Mouse (Mus musculus): ENCODE measurements around the gene Hoxa5.

Gene Hoxa5

GRCm38 (mm10) chr6:52204050-52204752 lies at the start of gene Hoxa5:
TSS of gene Hoxa5 (minus strand) at chr6:52204587.
- no peak for TF ChIP-seq GATA4 (IDR thresholded peaks at IDR 0.05; ENCODE audit: insufficient replicate concordance, low read length)

DNA sequence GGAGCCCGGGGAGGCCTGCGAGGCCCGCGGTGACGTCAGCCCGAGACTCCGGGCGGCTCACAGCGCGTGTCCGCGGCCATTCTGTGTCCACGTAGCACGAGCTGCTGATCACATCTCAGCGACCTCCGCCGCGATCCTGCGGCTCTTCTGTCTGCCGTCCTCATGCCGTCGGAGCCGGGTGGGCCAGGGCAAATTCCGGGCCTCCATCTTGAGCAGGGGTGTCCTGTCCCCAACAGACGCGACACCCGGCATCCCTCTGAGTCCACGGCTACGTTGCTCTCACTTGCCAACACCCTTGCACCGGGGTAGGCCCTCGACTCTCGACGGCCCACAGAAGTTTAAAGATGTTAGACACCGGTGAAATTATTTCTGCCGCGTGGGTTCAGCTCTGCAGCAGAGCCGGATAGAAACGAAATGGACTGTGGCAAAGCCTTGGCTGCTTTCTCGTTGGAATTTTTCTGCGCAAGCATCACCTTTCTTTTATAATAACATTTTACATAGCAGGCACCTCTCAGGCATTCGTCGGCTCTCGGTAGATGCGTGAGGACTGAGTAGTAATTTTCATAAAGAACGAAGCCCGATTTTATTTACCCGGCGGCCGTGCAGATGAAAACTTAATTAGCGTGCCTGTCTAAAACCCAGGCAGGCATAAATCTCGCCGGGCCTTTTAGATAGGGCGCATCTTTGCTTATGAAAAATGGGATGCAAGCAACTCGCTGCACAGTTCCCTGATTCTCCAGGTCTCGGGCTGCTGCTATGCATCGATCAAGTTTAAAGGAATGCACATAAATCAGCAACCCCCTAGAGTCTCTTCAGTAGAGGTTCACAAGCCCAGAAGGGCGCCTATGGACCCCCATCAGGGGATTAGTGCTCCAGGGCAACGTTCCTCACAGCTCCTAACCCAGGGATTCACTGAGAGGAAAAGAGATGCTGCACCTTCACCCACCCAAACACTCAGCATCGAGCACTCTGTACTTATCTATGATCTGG lies 49.4 kb upstream of the Hoxa5 start:
- TF ChIP-seq GATA4 (IDR thresholded peaks at IDR 0.05; ENCODE audit: insufficient replicate concordance, low read length) = no peak

DNA sequence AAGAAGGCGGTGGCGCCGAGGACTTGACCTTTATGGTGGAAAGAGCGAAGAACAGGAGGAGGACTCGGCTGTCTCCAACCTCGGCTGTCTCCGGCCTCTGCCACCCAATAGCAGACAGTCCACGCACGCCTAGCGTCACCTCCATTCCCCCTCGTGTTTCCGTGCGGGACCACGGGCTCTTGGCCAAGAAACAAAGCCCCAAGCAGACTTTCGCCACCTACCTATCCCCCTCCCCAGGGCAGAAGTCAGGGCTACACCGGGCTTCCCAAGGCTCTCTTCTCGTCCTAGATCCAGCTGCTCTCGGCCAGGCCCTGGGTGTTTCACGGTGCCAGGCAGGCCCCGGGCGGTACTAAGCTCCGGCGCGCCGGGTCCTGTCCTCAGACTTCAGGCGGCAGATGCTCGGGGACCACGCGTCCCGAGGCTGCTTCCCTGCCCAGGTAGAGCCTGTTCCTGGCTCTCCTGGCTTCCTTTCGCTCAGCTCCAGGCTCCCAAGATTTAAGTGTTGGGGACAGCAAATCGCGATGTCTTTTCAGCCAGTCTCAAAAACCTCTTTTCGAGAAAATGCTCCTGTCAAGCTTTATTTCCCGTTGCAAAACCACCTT lies 48.5 kb upstream of the Hoxa5 start:
- TF ChIP-seq GATA4 (IDR thresholded peaks at IDR 0.05; ENCODE audit: insufficient replicate concordance, low read length) = no peak

- no peak for TF ChIP-seq GATA4 (IDR thresholded peaks at IDR 0.05; ENCODE audit: insufficient replicate concordance, low read length)
Measured at GRCm38 (mm10) chr6:52252016-52252774, 47.8 kb upstream of the Hoxa5 start.

DNA sequence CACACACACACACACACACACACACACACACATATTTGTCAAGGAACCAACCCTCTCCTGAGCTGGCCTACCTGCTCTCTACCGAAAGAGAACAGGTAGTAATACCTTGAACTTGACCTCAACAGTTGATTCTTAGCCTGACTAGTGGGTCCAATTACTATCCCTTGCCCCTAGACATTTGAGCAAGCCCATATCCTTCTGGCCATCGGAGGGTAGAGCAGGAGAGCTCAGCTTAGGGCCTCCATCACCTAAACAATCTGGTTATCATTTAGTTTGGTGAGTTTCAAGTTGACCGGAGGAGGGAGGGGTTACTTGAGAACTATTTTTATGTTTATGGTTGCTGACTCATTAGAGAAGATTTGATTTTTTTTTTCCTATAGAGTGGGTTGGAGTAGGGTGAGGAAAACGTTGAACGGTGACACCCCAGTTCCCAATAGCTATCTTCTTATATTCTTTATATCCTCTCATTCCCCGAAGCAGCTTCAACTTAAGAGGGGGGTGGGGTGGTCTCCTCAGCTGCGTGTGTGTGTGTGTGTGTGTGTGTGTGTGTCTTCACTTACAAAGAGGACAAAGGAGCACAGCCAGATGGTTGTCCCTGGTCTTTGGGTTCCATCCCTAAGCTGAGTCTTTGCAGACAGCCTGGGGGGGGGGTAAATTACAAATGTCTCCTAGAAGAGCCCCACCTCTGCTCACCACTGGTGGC lies 46.9 kb upstream of the Hoxa5 start:
- no peak for TF ChIP-seq GATA4 (IDR thresholded peaks at IDR 0.05; ENCODE audit: insufficient replicate concordance, low read length)

DNA sequence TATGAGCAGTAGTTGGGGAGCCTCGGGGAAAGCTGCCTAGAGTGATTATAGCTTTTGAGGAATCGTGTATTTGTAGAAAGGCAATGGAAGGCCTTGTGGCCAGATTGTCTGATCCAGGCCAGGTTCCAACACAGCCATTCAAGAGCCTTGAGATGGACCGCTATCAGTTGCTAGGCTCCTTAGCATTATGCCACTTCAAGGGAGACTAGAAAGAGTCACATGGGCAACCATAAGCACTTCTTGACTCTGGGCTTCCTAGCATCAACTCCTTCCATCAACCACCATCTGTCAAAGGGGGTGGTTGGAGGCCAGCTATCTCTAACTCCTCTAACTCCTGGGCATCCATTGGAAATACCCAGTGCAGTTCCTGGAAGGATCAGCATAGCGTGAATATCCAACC lies 45.4 kb upstream of the Hoxa5 start:
- no peak for TF ChIP-seq GATA4 (IDR thresholded peaks at IDR 0.05; ENCODE audit: insufficient replicate concordance, low read length)

GRCm38 (mm10) chr6:52249415-52249738 lies 45.0 kb upstream of the Hoxa5 start:
- no peak for TF ChIP-seq GATA4 (IDR thresholded peaks at IDR 0.05; ENCODE audit: insufficient replicate concordance, low read length)

GRCm38 (mm10) chr6:52248638-52249414 lies 44.4 kb upstream of the Hoxa5 start:
- TF ChIP-seq GATA4 (IDR thresholded peaks at IDR 0.05; ENCODE audit: insufficient replicate concordance, low read length) = no peak

GRCm38 (mm10) chr6:52247766-52248637 lies 43.6 kb upstream of the Hoxa5 start:
- TF ChIP-seq GATA4 (IDR thresholded peaks at IDR 0.05; ENCODE audit: insufficient replicate concordance, low read length) = no peak

- TF ChIP-seq GATA4 (IDR thresholded peaks at IDR 0.05; ENCODE audit: insufficient replicate concordance, low read length) = no peak
Measured at GRCm38 (mm10) chr6:52246916-52247315, 42.5 kb upstream of the Hoxa5 start.

GRCm38 (mm10) chr6:52246403-52246803 lies 42.0 kb upstream of the Hoxa5 start:
- TF ChIP-seq GATA4 (IDR thresholded peaks at IDR 0.05; ENCODE audit: insufficient replicate concordance, low read length) = no peak

DNA sequence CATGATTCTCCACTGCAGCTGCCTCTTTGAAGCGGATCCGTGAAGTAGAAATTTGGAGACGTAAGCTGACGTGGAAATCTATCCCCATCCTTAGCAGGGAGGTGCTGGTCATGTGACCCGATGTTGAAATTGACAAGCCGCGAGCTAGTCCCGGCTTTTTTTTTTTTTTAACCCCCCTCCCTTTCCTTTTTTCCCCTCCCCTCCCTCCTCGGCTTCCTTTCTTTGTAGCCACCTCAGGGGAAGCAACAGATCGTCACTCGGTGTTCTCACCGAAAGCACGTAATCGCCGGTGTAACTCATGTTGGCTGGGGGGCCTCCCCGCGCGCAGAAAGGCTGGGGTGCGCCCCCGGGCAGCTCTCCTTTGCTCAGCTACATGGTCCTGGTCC lies 41.4 kb upstream of the Hoxa5 start, which contains the start of gene Hoxa11:
Gene Hoxa11, minus strand, starts transcription at position 54 of the 386 bp plus-strand sequence.
- TF ChIP-seq GATA4 (IDR thresholded peaks at IDR 0.05; ENCODE audit: insufficient replicate concordance, low read length) = no peak
